In the genomic region with DNA sequence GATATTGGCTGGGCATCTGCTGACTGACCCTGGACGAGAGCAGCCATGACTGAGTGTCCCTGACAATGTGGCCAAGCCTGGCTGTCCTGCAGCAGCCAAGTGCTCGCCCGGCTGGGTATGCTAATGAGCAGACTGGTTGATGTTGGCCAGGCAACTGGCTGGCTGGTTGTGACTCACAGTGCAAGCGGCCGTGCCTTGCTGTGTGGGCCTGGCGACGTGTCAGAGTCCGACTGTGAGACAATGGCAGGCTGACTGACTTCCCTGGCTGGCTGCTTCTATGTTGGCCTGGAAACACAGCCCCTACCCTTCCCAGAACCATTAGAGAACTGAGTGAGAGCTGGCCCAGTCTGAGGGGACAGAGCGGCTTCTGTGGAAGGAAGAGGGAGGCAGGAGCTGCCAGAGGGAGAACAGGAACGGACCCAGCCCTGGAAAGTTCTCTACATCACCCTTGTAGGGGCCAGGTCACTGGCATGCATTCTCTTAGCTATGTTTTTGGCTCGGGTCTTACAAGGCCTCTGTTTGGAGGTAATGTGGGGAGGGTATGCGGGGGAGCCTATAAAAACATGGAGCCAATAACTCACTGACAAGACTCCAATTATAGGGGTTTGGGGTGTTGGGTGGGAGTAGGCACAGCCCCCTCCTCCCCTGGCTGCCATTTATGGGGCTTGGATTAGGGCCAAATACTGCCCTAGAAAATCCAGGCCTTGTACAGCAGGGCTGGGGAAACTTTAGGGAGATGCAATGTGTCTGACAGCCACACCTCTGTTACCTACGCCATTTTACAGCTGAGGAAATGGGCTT, we compare ENCODE assay signal across 8 mouse cellular contexts.
A peak's percentile ranks its signal among the peaks of the same experiment; 100 is the strongest.
DNase-seq lines count a peak whose midpoint lies in the region; ATAC-seq and TF ChIP-seq lines count a peak whose summit lies in the region.

No protein-coding gene starts in this region.

- no peaks in the 10 kb centered on the region for H3K36me3 ChIP-seq in hindbrain, embryonic 13.5 days
- H3K36me3 ChIP-seq in stomach, embryonic 14.5 days (ENCODE audit: control insufficient read depth, insufficient read depth, low read length): no peaks in the 10 kb centered on the region

- POLR2A ChIA-PET in Patski (lab: Charles Lee): no interaction called here

- H3K27me3 ChIP-seq in Patski: no peaks in the 10 kb centered on the region
- peaks cover 61% of the 10 kb centered on the region for H3K27me3 ChIP-seq in hindbrain, embryonic 13.5 days
- H3K27me3 ChIP-seq in stomach, embryonic 14.5 days (ENCODE audit: control insufficient read depth, insufficient read depth, low read length): no peaks in the 10 kb centered on the region

- DNase-seq in Patski (ENCODE audit: low read depth, low spot score): peak; percentile 74
- DNase-seq in cerebellum, postnatal 25 days: peak; percentile 85 to 92
- peak; percentile 64 to 80 for DNase-seq in frontal cortex, postnatal 36 days (ENCODE audit: low spot score in 2 of 2)
- DNase-seq in layer of hippocampus, postnatal 10 days (ENCODE audit: low spot score in 2 of 2): peak; percentile 83 to 88
- peak; percentile 72 for DNase-seq in mesoderm, embryonic 11.5 days (ENCODE audit: low read depth, low spot score)

- peaks cover 34% of the 10 kb centered on the region for H3K4me1 ChIP-seq in hindbrain, embryonic 13.5 days (replicated peaks)
- H3K4me1 ChIP-seq in stomach, embryonic 14.5 days (ENCODE audit: control insufficient read depth, insufficient read depth, low read length): peaks cover 28% of the 10 kb centered on the region; the same call in 1 of the 2 replicates

- no peak overlapping the region for H3K4me2 ChIP-seq in hindbrain, embryonic 13.5 days
- H3K4me2 ChIP-seq in stomach, embryonic 14.5 days (replicated peaks; ENCODE audit: low read depth, low read length): no peak overlapping the region

- in situ Hi-C loops in Patski (cut with MboI; ENCODE audit: low pct_unique_long_range_greater_than_20kb): no loop called here

- ATAC-seq in Patski: peak; percentile 97
- ATAC-seq in hindbrain, embryonic 13.5 days (ENCODE audit: low FRiP score): peak; percentile 88
- peak; percentile 24; the same call in 1 of the 2 replicates for ATAC-seq in stomach, embryonic 14.5 days (ENCODE audit: insufficient number of reproducible peaks, insufficient read depth, low FRiP score, low read depth)
- ATAC-seq in granulocyte monocyte progenitor cell, adult 5-6 weeks (replicated peaks; ENCODE audit: poor library complexity, severe bottlenecking): no peak

- no peaks in the 10 kb centered on the region for H3K9me3 ChIP-seq in hindbrain, embryonic 13.5 days
- H3K9me3 ChIP-seq in stomach, embryonic 14.5 days (ENCODE audit: control insufficient read depth, low read depth, low read length): no peaks in the 10 kb centered on the region

- 25% methylated on average over 13 of the region's 13 CpGs for WGBS in hindbrain, embryonic 13.5 days
- WGBS in stomach, embryonic 14.5 days: 54% methylated on average over 13 of the region's 13 CpGs

- peak overlapping the region; percentile 13; the same call in 1 of the 2 replicates for H3K9ac ChIP-seq in hindbrain, embryonic 13.5 days
- no peak overlapping the region for H3K9ac ChIP-seq in stomach, embryonic 14.5 days (replicated peaks; ENCODE audit: low read depth, low read length)

- H3K4me3 ChIP-seq in hindbrain, embryonic 13.5 days: no peak overlapping the region
- H3K4me3 ChIP-seq in stomach, embryonic 14.5 days (ENCODE audit: low read depth, low read length): no peak overlapping the region

- H3K27ac ChIP-seq in hindbrain, embryonic 13.5 days: peak overlapping the region; percentile 55; the same call in 1 of the 2 replicates
- H3K27ac ChIP-seq in stomach, embryonic 14.5 days (ENCODE audit: low read length): no peak overlapping the region

- CTCF ChIA-PET in Patski (lab: Charles Lee): interaction anchor here (0.6 kb wide), 1 partner anchor 22 kb away, joined by 3 read pairs; no protein-coding TSS in a partner anchor

- no peak for TF ChIP-seq CTCF in Patski (IDR thresholded peaks at IDR 0.05)
